Mouse (Mus musculus) E14TG2a.4 (cell line): Measurements from ENCODE around the gene Hjurp.

ENCODE experiments used
- H3K27me3 ChIP-seq: 2 replicates; pipeline ENCODE4 v1.6.1; 2014; ENCODE audit warnings: low read length, control low read depth; ENCODE audit not compliant: insufficient read depth
- H3K36me3 ChIP-seq: 2 replicates; pipeline ENCODE4 v1.6.1; 2014; ENCODE audit warnings: low read length, control low read depth; ENCODE audit not compliant: insufficient read depth
- H3K4me1 ChIP-seq: replicated peaks from 2 replicates; pipeline ENCODE4 v1.6.1; 2014; ENCODE audit warnings: low read depth, low read length, control low read depth
- H3K4me3 ChIP-seq: replicated peaks from 2 replicates; pipeline ENCODE4 v1.5.1; 2014; ENCODE audit warnings: mild to moderate bottlenecking, low read length
- H3K9me3 ChIP-seq: 2 replicates; pipeline ENCODE4 v1.6.1; 2014; ENCODE audit warnings: low read length, control low read depth
- CTCF ChIP-seq: conservative IDR thresholded peaks from 2 replicates; pipeline ENCODE4 v1.5.1; 2014; ENCODE audit warnings: low read length
- NANOG ChIP-seq: IDR thresholded peaks from 2 replicates; pipeline ENCODE4 v1.6.1; 2014; ENCODE audit warnings: borderline replicate concordance, low read length, mixed read lengths
- POU5F1 ChIP-seq: IDR thresholded peaks from 2 replicates; pipeline ENCODE4 v1.6.1; 2014; ENCODE audit warnings: low read length, borderline replicate concordance

Hjurp gene

GRCm38 (mm10) chr1:88256886-88257663 lies 20.4 kb downstream of the Hjurp start:
- Histone ChIP-seq H3K9me3 (peaks cover 35% of the 10 kb centered on the region), H3K27me3 (peaks cover 37% of the 10 kb centered on the region), H3K4me3 (no peak overlapping the region), H3K4me1 (peaks cover 11% of the 10 kb centered on the region), H3K36me3 (peaks cover 29% of the 10 kb centered on the region)
- TF ChIP-seq CTCF: no peak

GRCm38 (mm10) chr1:88255989-88256754 lies 21.3 kb downstream of the Hjurp start:
- Histone ChIP-seq H3K4me1 (peaks cover 7% of the 10 kb centered on the region; the same call in 1 of the 2 replicates), H3K27me3 (peaks cover 37% of the 10 kb centered on the region), H3K36me3 (peaks cover 20% of the 10 kb centered on the region), H3K9me3 (peaks cover 28% of the 10 kb centered on the region), H3K4me3 (no peak overlapping the region)
- TF ChIP-seq POU5F1: no peak
- TF ChIP-seq CTCF: no peak
- no peak for TF ChIP-seq NANOG

- H3K36me3 ChIP-seq: peaks cover 13% of the 10 kb centered on the region
- no peak overlapping the region for H3K4me3 ChIP-seq
- TF ChIP-seq NANOG: no peak
- TF ChIP-seq POU5F1: no peak
- no peak for TF ChIP-seq CTCF
- peaks cover 5% of the 10 kb centered on the region; the same call in 1 of the 2 replicates for H3K4me1 ChIP-seq
- peaks cover 26% of the 10 kb centered on the region for H3K9me3 ChIP-seq
- peaks cover 37% of the 10 kb centered on the region for H3K27me3 ChIP-seq
Measured at GRCm38 (mm10) chr1:88255466-88255857, 22.0 kb downstream of the Hjurp start.

GRCm38 (mm10) chr1:88254793-88255465 lies 22.5 kb downstream of the Hjurp start:
- peaks cover 20% of the 10 kb centered on the region; the same call in 1 of the 2 replicates for H3K9me3 ChIP-seq
- H3K36me3 ChIP-seq: peaks cover 7% of the 10 kb centered on the region
- no peak for TF ChIP-seq CTCF
- no peak for TF ChIP-seq NANOG
- TF ChIP-seq POU5F1: no peak
- peaks cover 37% of the 10 kb centered on the region for H3K27me3 ChIP-seq
- no peaks in the 10 kb centered on the region; the same call in 1 of the 2 replicates for H3K4me1 ChIP-seq
- H3K4me3 ChIP-seq: no peak overlapping the region

- H3K9me3 ChIP-seq: peaks cover 14% of the 10 kb centered on the region
Measured at GRCm38 (mm10) chr1:88253540-88253939, 23.9 kb downstream of the Hjurp start.

GRCm38 (mm10) chr1:88253106-88253505 lies 24.3 kb downstream of the Hjurp start:
- H3K4me3 ChIP-seq: no peak overlapping the region
- H3K36me3 ChIP-seq: no peaks in the 10 kb centered on the region
- peaks cover 14% of the 10 kb centered on the region for H3K9me3 ChIP-seq
- no peak for TF ChIP-seq POU5F1
- no peak for TF ChIP-seq NANOG
- no peak; the same call in 1 of the 2 replicates for TF ChIP-seq CTCF
- no peaks in the 10 kb centered on the region for H3K4me1 ChIP-seq
- H3K27me3 ChIP-seq: peaks cover 34% of the 10 kb centered on the region

More at GRCm38 (mm10) chr1:88253540-88253939, 23.9 kb downstream of the Hjurp start:
- Histone ChIP-seq H3K4me1 (no peaks in the 10 kb centered on the region), H3K4me3 (no peak overlapping the region), H3K36me3 (no peaks in the 10 kb centered on the region), H3K27me3 (peaks cover 37% of the 10 kb centered on the region)
- TF ChIP-seq CTCF (no peak), NANOG (no peak), POU5F1 (no peak)

GRCm38 (mm10) chr1:88250023-88250422 lies 27.4 kb downstream of the Hjurp start:
- H3K9me3 ChIP-seq: peaks cover 15% of the 10 kb centered on the region; the same call in 1 of the 2 replicates
- no peaks in the 10 kb centered on the region for H3K36me3 ChIP-seq
- TF ChIP-seq POU5F1: no peak
- H3K27me3 ChIP-seq: peaks cover 11% of the 10 kb centered on the region
- no peaks in the 10 kb centered on the region for H3K4me1 ChIP-seq
- no peak overlapping the region for H3K4me3 ChIP-seq

- Histone ChIP-seq H3K9me3 (peaks cover 15% of the 10 kb centered on the region; the same call in 1 of the 2 replicates), H3K27me3 (0 out of 2 replicates have a peak, but pooled peaks cover 7% of the 10 kb centered on the region)
- TF ChIP-seq POU5F1 (no peak), NANOG (no peak), CTCF (no peak)
Measured at GRCm38 (mm10) chr1:88249596-88249995, 27.8 kb downstream of the Hjurp start.

More at GRCm38 (mm10) chr1:88249596-88249995, 27.8 kb downstream of the Hjurp start:
- no peak overlapping the region for H3K4me3 ChIP-seq
- no peaks in the 10 kb centered on the region for H3K4me1 ChIP-seq
- H3K36me3 ChIP-seq: no peaks in the 10 kb centered on the region
